ENCODE assay signal across 8 mouse cellular contexts in the genomic region with DNA sequence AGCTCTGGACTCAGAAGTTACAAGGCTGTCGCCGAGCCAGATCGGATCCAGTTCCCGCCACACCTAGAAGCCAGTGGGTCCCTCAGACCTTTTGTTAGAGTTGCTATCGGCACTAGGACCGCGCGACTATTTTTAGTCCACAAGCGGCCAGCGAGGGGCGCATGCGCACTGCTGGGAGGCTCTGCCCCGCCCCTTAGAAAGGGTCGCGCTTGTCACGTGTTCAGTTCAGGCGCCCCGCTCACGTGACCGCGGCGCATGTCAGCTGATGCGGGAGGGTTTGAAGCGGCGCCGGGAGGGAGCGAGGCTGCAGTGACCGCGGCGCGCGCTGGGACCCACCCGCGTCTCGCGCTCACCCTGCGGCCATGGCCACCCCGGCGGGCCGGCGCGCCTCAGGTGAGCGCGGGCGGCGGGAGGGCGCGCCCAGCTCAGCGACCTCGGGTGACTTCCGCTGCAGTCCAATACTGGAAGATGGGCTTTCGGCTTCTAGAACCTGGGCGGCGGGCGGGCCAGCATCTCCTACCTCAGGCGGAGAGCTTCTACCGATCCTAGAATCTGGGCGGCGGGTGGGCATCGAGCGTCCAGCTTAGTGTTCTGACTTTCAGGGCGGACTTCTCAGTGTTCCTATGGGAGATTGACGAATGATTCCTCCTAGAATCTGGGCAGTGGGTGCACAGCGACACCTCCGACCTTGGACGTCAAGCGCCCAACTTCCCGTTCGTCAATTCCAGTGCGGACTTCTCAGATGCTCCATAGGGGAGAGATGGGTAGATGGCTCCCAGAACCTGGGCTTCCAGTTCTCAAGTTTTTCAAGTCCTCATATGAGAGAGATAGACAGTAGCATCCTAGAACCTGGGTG. TPM values are rescaled to one million over a fixed set of nuclear protein-coding genes. Genes with fewer than 3 reads are reported as not detected.
DNase-seq lines count a peak whose midpoint lies in the region; ATAC-seq and TF ChIP-seq lines count a peak whose summit lies in the region.

A gene (plus strand): TSS at position 223 of the 856 bp plus-strand sequence.

- TF ChIP-seq EP300 in lung, postnatal 0 days (IDR thresholded peaks at IDR 0.05): no peak

- no peaks in the 10 kb centered on the region for H3K27me3 ChIP-seq in hindbrain, embryonic 10.5 days (ENCODE audit: insufficient read depth, poor library complexity, severe bottlenecking)
- no peaks in the 10 kb centered on the region for H3K27me3 ChIP-seq in lung, postnatal 0 days (replicated peaks; ENCODE audit: insufficient read depth, low read length)

- H3K27ac ChIP-seq in hindbrain, embryonic 10.5 days: peak within 1 kb of the TSS; percentile 95
- H3K27ac ChIP-seq in lung, postnatal 0 days (ENCODE audit: low read length): peak within 1 kb of the TSS; percentile 81

- peak within 1 kb of the TSS; percentile 83 for H3K4me3 ChIP-seq in hindbrain, embryonic 10.5 days
- H3K4me3 ChIP-seq in lung, postnatal 0 days (ENCODE audit: low read depth, low read length): peak within 1 kb of the TSS; percentile 79

- peak within 1 kb of the TSS; percentile 86 for H3K4me2 ChIP-seq in lung, postnatal 0 days (replicated peaks; ENCODE audit: low read depth, low read length)

- peaks cover 12% of the 10 kb centered on the region for H3K9me3 ChIP-seq in hindbrain, embryonic 10.5 days
- no peaks in the 10 kb centered on the region for H3K9me3 ChIP-seq in lung, postnatal 0 days (ENCODE audit: low read length)

- peaks cover 38% of the 10 kb centered on the region for H3K36me3 ChIP-seq in hindbrain, embryonic 10.5 days
- peaks cover 8% of the 10 kb centered on the region; the same call in 1 of the 2 replicates for H3K36me3 ChIP-seq in lung, postnatal 0 days (ENCODE audit: insufficient read depth, low read length)

- peak; percentile 89 for DNase-seq in MEL-GATA-1-ER (ENCODE audit: extremely low read depth, low read depth)
- DNase-seq in cerebellum, adult 8-10 months: peak; percentile 99
- DNase-seq in hindbrain, embryonic 10.5 days (ENCODE audit: low spot score): peak; percentile 99
- peak; percentile 98 for DNase-seq in layer of hippocampus, adult 9-11 months
- peak; percentile 98 for DNase-seq in lung, postnatal 0 days (ENCODE audit: low spot score)
- peak; percentile 96 for DNase-seq in ovary, postnatal 14 days (ENCODE audit: low spot score)
- DNase-seq in thymus, postnatal 14 days: peak; percentile 98

- TF ChIP-seq CTCF in lung, postnatal 0 days (IDR thresholded peaks at IDR 0.05): peak; percentile 41

- H3K9ac ChIP-seq in lung, postnatal 0 days (replicated peaks; ENCODE audit: low read depth): peak within 1 kb of the TSS; percentile 64

- ATAC-seq in frontal cortex, adult (ENCODE audit: low TSS enrichment): peak; percentile 71
- ATAC-seq in lung, postnatal 0 days: peak; percentile 96

- peaks cover 28% of the 10 kb centered on the region for H3K4me1 ChIP-seq in hindbrain, embryonic 10.5 days (replicated peaks)
- peaks cover 7% of the 10 kb centered on the region; the same call in 1 of the 2 replicates for H3K4me1 ChIP-seq in lung, postnatal 0 days (ENCODE audit: insufficient read depth, low read depth, low read length)

- under 1% methylated on average over 70 of the region's 70 CpGs for WGBS in hindbrain, embryonic 10.5 days
- under 1% methylated on average over 56 of the region's 70 CpGs for WGBS in lung, postnatal 0 days

RNA-seq across cellular contexts. Expression of the gene that starts here (rescaled TPM):
- polyA plus RNA-seq in hindbrain, embryonic 10.5 days (2016; fragmentation: Nextera tagmentation; extraction: Ambion mirVana): 63.4 and 73.9 TPM in 2 replicates
- 38.5 and 40.0 TPM in 2 replicates for polyA plus RNA-seq in lung, postnatal 0 days (2015; fragmentation: Nextera tagmentation; extraction: Ambion mirVana)

Comparison
In these comparisons a context has a peak if more than half of its experiments do, and no peak if none do; other contexts are left out.
1. Peak in every context shown above with its lines: DNase-seq, ATAC-seq, H3K4me3 ChIP-seq and H3K27ac ChIP-seq.